Mouse (Mus musculus): ENCODE data around the gene Olfr666. TPM values are rescaled to one million over a fixed set of nuclear protein-coding genes. Genes with fewer than 3 reads are reported as not detected.

The Olfr666 gene
- not detected for total RNA-seq (2023)

DNA sequence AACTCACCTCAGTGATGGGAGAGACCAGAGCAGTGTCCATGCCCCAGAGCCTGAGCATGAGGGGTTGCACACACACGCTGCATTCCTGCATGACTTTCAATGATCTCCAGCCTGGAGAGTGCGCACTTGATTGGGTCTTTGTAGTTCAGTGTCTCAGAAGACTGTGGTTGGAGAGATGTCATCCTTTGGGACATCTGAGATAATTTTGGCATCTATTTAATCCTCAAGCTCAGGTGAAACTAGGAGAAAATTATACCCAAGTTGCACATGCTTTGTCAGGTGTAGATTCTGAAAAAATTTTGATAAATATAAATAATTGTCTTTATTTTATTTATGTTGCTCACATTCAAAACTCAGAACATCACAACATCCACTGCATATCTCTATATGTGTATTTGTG lies at the start of gene Olfr666:
Olfr666 (minus strand) TSS at position 101 of the 400 bp plus-strand sequence.

DNA sequence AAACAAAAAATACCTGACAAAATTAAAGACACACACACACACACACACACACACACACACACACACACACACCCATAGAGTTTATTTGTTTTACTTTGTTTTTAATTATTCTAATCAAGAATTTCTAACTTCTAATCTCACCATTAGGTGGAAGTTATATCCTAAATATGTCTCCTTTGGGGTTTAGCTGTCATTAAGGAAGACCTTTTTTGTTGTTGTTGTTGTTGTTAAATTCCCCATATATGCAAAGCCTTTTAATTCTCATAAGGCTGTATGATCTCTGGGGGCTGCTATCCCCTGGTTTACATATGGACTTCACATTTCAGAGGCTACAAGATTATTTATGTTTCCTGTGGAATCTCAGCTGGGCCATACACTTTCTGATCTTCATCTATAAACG lies 38.2 kb upstream of the Olfr666 start, which contains the start of gene Olfr669:
Olfr669 (plus strand) TSS at position 301 of the 400 bp plus-strand sequence.

DNA sequence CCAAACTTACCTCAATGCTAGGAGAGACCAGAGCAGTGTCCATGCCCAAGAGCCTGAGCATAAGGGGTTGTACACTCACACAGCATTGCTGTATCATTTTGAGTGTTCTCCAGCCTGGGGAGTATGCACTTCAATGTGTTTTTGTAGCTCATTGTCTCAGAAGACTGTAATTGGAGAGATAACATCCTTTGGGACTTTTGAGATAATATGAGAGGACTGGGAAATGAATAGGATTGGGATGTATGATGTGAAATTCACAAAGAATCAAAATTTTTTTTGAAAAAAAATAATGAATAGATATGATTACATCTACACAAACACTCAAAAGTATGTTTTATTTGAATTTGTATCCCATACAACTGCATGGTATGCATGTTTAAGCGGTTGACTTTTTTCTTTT lies 32.2 kb upstream of the Olfr666 start, which contains the start of gene Olfr668:
Olfr668 (minus strand) TSS at position 101 of the 400 bp plus-strand sequence.

DNA sequence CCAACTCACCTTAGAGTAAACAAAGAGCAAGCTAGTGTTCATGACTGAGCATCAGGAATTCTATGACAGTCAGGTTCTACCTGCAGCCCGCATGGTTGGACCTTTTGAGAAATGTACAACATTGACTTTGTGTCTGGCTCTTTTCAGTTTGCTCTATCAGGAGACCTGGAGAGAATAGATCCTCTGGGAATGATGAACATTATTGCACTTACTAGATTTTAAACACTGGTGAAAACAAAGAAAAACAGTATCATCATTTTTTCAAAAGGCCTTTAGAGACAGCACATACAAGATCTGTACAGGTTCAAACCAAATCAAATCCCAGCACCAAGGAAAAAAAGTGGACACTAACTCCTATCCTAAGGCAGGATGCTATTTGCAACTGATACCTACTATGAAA lies 25.6 kb upstream of the Olfr666 start, which contains the start of gene Olfr667:
Olfr667 (minus strand) TSS at position 101 of the 400 bp plus-strand sequence.

DNA sequence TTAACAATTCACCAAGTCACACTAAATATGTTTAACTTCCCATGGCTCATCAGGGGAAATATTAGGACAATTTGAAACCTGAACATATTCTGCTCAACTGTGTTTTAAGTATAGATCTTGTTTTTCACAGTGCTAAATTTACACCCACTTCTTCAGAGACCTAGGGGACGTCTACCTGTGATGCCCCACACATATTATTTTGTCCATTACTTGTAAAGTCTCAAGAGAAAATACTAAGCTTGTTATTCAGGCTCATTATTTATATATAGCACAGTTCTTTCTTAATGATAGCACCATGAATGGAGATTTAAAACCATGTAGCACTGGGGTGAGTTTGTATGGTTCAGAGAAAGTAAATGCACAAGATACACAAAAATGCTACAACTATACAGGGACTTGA lies 18.0 kb downstream of the Olfr666 start, which contains the start of gene Olfr665:
Olfr665 (plus strand) TSS at position 301 of the 400 bp plus-strand sequence.

DNA sequence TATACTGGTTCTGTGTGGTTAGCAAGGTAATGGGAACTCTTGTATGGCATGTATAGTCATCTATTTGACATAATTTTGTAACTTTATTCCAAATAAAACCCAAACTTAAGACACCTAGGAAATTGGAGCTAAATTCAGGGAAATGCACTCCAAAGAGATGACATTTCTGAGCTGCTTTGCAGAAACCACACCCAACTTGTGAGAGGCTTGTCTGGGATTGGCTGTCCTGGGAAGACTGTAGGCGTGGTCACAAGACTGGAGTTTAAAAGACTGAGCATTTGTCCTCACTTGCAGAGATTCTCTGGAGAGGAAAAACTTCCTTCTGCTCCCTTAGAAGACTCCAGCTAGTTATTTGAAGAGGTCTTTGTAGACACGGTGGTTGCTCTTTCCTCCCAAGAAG lies 39.0 kb downstream of the Olfr666 start, which contains the start of gene Usp17la:
Usp17la (plus strand) TSS at position 301 of the 400 bp plus-strand sequence.

DNA sequence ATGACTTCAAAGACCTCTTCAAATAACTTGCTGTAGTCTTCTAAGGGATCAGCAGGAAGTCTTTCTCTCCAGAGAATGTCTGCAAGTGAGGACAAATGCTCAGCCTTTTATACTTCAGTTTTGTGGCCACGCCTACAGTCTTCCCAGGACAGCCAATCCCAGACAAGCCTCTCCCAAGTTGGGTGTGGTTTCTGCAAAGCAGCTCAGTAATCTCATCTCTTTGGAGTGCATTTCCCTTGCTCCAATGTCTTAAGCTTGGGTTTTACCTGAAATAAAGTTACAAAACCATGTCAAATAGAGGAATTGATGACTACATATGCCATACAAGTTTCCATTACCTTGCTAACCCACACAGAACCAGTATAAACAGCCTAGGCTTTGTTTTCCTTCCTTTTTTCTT lies 53.2 kb downstream of the Olfr666 start, which contains the start of gene Usp17lb:
Usp17lb (minus strand) TSS at position 101 of the 400 bp plus-strand sequence.

Other genes starting within 250 kb of the Olfr666 start
- gene Olfr658, start 248.6 kb downstream of the Olfr666 start, total RNA-seq (2023) = not detected
- not detected for gene Olfr659, start 229.2 kb downstream of the Olfr666 start, total RNA-seq (2023)
- gene Olfr661, start 209.5 kb downstream of the Olfr666 start, total RNA-seq (2023) = not detected
- gene Usp17le, start 118.5 kb downstream of the Olfr666 start, total RNA-seq (2023) = not detected
- not detected for gene Usp17lb, start 53.3 kb downstream of the Olfr666 start, total RNA-seq (2023)
- gene Usp17la, start 38.9 kb downstream of the Olfr666 start, total RNA-seq (2023) = not detected
- gene Olfr665, start 17.9 kb downstream of the Olfr666 start, total RNA-seq (2023) = not detected
- gene Olfr667, start 25.5 kb upstream of the Olfr666 start, total RNA-seq (2023) = not detected
- gene Olfr668, start 32.1 kb upstream of the Olfr666 start, total RNA-seq (2023) = not detected
- gene Olfr669, start 38.3 kb upstream of the Olfr666 start, total RNA-seq (2023) = not detected
- not detected for gene Olfr670, start 66.7 kb upstream of the Olfr666 start, total RNA-seq (2023)
- not detected for gene Olfr671, start 83.2 kb upstream of the Olfr666 start, total RNA-seq (2023)
- not detected for gene Olfr672, start 106.1 kb upstream of the Olfr666 start, total RNA-seq (2023)
- not detected for gene Olfr675, start 132.5 kb upstream of the Olfr666 start, total RNA-seq (2023)
- not detected for gene Olfr676, start 136.7 kb upstream of the Olfr666 start, total RNA-seq (2023)
- not detected for gene Olfr677, start 155.4 kb upstream of the Olfr666 start, total RNA-seq (2023)
- not detected for gene Olfr678, start 168.5 kb upstream of the Olfr666 start, total RNA-seq (2023)
- not detected for gene Olfr679, start 185.3 kb upstream of the Olfr666 start, total RNA-seq (2023)
- not detected for gene Olfr680-ps1, start 196.9 kb upstream of the Olfr666 start, total RNA-seq (2023)
- not detected for gene Olfr681, start 220.9 kb upstream of the Olfr666 start, total RNA-seq (2023)

Measured in B cell, adult 67 days (primary cell).